Mouse (Mus musculus) fat pad, adult 2 months (tissue): ENCODE measurements around the gene Nup54.

ENCODE experiments used
- DNase-seq: peaks from one replicate; pipeline ENCODE4 v3.0.0-alpha.2; 2011; ENCODE audit warnings: low read depth, low spot score; ENCODE audit errors: extremely low read depth

The Nup54 gene

DNA sequence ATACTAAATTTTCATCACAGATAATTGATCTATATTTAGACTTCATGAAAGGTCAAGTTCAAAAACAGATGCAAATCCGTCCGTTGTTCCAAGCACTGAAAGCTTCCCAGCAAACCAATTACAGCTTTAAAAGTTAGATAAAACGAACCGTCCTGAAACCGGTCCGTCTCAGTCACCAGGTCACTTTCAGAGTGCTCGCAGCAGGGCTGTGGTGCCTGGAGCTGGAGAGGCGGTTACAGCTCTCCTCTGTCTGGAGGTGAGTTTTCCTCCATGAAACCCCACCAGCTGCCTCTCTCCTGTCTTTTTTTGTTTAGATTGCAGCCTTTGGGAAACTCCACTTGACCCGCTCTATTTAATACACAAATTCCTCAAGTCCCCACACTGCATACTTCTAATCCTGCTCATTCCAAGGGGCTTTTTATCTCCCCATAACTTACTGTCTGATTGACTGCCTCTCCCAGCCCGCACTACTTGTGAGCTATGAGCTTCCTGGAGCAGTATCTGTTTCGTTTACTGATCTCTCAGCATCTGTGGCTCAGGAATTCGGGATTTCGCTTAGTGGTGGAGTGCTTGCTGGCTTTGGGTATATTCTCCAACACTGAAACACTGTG lies 58.1 kb downstream of the Nup54 start:
- no peak for DNase-seq

- no peak for DNase-seq
These were observed 59.7 kb downstream of the Nup54 start for GRCm38 (mm10) chr5:92375368-92375767.

DNA sequence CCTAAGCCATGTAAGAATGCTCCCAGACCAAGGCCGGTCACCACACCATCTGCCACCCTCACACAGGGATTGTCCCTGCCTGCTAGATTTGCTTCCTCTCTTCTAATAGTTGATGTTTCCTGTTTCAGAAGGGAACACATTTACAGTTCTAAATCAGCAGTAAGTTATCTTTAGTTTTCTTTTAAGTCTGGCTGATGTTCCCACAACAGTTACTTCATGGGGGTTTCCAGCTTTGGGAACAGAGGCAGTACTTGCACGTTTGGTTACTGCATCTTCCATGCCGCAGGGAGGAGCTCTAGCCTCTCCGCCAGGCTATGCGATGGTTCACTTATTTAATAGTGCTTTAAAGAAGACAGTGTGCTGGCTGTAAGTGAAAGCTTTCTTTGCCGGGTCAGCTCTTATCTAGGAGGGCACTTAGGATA lies 60.3 kb downstream of the Nup54 start:
- DNase-seq = no peak

GRCm38 (mm10) chr5:92372605-92373004 lies 62.4 kb downstream of the Nup54 start:
- DNase-seq = no peak

DNA sequence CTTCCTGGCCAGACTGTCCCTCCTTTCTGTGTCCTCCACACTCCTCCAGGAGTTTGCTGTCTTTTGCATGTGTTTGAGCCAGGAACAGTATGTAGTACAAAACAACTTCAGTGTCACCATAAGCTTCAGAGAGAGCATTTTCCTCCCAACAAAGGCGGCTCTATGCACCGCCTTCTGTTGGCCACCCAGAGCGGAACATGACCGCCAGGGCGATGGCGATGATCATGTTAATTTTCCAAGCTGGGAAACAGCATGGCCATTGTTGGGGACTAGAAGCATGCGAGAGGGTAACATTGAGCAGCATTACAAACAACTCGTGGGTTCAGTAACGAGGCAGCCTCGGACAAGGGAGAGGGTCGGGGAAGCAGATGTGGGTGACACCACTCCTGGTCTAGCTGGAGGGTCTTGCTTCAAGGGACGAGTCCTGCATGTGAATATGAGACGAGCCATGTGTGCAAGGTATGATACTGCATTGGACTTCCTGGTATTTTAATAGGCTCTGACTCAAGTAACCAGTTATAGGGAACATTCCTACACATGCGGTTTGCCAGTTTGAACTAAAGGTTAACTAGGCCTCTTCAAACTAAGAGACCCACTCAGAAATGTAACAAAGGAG lies 63.5 kb downstream of the Nup54 start:
- DNase-seq = no peak

DNA sequence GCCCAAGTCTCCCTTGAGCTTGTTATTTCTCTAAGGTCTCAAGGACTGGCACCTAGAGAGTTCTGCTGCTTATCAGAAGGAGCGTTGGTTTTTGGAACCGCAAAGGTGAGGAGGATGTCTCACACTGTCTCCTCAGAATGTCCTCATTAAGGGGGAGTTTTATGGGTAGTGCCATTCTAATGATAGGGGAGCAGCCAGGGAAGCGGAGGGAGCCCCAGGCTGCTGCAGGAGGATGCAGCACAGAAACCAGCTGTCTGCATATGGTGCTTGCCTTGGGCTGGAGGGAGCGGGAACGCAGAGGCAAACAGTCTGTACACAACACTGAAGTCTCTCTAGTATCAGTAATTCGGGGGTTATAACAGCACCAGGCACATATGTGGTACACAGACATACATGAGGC lies 64.1 kb downstream of the Nup54 start:
- DNase-seq = no peak

DNA sequence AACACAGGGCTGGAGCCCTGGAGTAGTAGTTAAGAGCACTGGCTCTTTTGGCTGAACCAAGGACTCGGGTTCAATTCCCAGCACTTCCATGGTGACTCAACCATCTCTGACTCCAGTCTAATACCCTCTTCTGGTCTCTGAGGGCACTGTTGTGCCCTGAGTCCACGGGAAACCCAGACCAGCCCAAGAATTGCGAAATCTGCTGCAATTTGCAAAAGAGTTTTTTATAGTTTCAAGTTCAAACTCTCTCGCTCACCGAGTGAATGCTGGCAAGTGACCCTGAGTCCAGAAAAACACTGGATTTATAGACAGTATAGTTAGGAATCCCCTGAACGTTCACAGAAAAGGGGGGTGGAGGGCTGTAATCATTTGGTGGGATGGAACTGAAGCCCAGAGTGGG lies 64.6 kb downstream of the Nup54 start:
- no peak for DNase-seq

GRCm38 (mm10) chr5:92369151-92369994 lies 65.6 kb downstream of the Nup54 start:
- DNase-seq = no peak

GRCm38 (mm10) chr5:92368392-92368791 lies 66.6 kb downstream of the Nup54 start:
- no peak for DNase-seq

DNA sequence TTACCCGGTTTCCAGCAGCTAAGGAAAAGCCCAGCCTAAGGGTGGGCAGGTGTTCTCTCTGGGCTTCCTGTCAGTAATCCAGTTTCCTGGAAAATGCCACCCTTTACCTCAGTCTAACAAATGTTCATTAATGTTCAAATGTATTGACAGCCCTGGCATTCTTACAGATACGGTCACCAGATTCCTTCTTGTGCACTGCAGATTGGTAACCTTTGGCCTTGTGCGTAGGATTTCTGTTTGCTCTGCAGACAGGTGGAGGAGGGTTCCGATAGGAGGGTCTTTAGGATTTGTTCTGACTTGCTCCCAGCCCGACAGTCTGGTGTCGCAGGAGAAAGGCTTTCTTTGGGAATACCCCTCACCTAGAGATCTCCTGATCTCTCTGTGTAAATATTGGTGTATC lies 68.5 kb downstream of the Nup54 start:
- DNase-seq = no peak
